Mouse (Mus musculus) heart, adult 8-10 months (tissue): ENCODE results near the gene Gm15128. TPM values are rescaled to one million over a fixed set of nuclear protein-coding genes. Genes with fewer than 3 reads are reported as not detected.
"Not testable (repeated sequence)": the region's sequence is repeated elsewhere in the genome, so short reads cannot be mapped to it uniquely, and the experiment has no call there.

Experiments used
- DNase-seq: peaks from one replicate; pipeline ENCODE4 v3.0.0; 2022; ENCODE audit warnings: low spot score
- total RNA-seq, 4 experiments: library from RNA; stranded (reverse); gene quantifications; 2 replicates each; pipeline ENCODE4 v1.2.4; 2022

Gm15128 gene
- total RNA-seq = not detected

- DNase-seq = not testable (repeated sequence)
Observed at GRCm38 (mm10) chrX:147765691-147766090, at the start of gene Gm15128. TSS of gene Gm15128 (plus strand) at chrX:147765991.

Other genes with a start within 250 kb of the Gm15128 start
- 1 to 10 TPM; 1.1 to 1.4 (median 1.1) TPM for gene Lrch2, start 211.9 kb upstream of the Gm15128 start, total RNA-seq
- gene Gm15080, start 227.0 kb downstream of the Gm15128 start, total RNA-seq = not detected